Mouse (Mus musculus) bone marrow macrophage, adult 2 months (primary cell): Measurements from ENCODE around the gene Pin1. TPM values are rescaled to one million over a fixed set of nuclear protein-coding genes. Genes with fewer than 3 reads are reported as not detected.
"Not testable (repeated sequence)": the region's sequence is repeated elsewhere in the genome, so short reads cannot be mapped to it uniquely, and the experiment has no call there.

Experiments used
- H3K27ac ChIP-seq: 2 replicates; pipeline ENCODE4 v1.5.1; 2012; ENCODE audit warnings: low read depth, low read length; ENCODE audit not compliant: insufficient read depth
- H3K4me1 ChIP-seq: 2 replicates; pipeline ENCODE4 v1.6.1; 2012; ENCODE audit warnings: low read length; ENCODE audit not compliant: control insufficient read depth, insufficient read depth
- H3K4me3 ChIP-seq: 2 replicates; pipeline ENCODE4 v1.5.1; 2012; ENCODE audit warnings: mild to moderate bottlenecking, low read length, moderate library complexity; ENCODE audit not compliant: insufficient read depth
- CTCF ChIP-seq: IDR thresholded peaks from 2 replicates; pipeline ENCODE4 v1.5.1; 2012; ENCODE audit warnings: low read depth, mild to moderate bottlenecking, low read length, moderate library complexity
- POLR2A ChIP-seq: IDR thresholded peaks from 2 replicates; pipeline ENCODE4 v1.6.1; 2012; ENCODE audit warnings: mild to moderate bottlenecking, low read depth, low read length, borderline replicate concordance
- polyA plus RNA-seq: library from polyadenylated mRNA; stranded (reverse); fragments of >200 nt; gene quantifications from 2 replicates; pipeline ENCODE4 v1.2.4, GENCODE M21; 2012; ENCODE audit not compliant: missing spikeins, insufficient read depth, insufficient read length

Gene Pin1
- polyA plus RNA-seq, 1 experiment: 11.4 TPM

DNA sequence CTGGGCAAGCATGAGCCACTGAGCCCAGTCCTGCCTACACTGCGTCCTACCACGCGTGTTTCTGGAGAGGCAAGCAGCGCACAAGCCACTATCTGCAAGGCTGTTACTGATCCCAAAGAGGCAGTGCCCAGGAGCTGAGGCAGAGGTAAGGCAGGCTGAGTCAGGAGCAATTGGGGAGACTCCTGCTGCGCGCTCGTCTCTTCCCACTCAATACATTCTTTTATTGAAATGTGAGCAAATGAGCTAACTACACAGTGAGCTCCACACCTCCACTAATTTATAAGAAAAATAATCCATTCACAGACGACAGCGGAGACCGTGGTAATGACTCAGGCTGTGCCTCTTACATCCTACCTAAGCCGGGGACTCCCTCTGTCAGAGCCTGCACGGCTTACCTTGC is 26.0 kb downstream of the Pin1 start:
- no peaks in the 10 kb centered on the region for H3K4me1 ChIP-seq
- H3K4me3 ChIP-seq: no peak overlapping the region
- no peak for TF ChIP-seq POLR2A
- H3K27ac ChIP-seq: no peak overlapping the region

- TF ChIP-seq POLR2A (no peak), CTCF (no peak)
- Histone ChIP-seq H3K4me1 (no peaks in the 10 kb centered on the region), H3K27ac (no peak overlapping the region), H3K4me3 (no peak overlapping the region)
These were observed 28.6 kb downstream of the Pin1 start for GRCm38 (mm10) chr9:20680378-20680958.

DNA sequence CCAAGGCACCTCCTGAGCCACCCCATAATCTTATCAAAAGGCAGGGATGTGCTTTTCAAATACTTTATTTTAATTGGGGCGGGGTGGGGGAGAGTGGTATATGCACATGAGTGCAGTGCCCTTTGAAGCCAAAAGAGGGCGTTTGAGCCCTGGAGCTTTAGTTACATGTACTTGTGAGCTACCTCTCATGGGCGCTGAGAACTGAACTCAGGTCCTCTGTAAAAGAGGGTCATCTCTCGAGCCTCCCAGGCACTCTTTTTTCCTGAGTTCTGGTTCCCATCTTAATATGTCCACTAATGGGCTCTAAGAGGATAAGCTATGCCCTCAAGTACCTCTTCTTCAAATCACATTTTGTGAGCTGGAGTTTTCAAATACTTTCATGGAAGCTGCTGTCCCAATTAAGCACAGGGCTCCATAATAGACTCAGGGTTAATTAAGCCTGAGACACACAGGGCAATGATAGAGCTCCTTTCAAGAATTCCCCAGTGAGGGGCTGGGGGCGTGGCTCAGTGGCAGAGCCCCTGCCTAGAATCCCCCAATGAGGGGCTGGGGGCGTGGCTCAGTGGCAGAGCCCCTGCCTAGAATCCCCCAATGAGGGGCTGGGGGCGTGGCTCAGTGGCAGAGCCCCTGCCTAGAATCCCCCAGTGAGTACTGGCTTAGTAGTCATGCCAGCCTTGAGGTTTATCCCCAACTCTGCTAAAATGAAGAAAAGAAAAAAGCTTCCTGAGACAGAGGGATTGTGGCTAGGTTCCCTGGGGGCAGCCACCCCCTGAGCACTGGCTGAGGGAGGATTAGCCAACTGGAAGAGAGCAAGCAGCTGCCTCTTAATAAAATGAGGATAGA is 29.9 kb downstream of the Pin1 start:
- TF ChIP-seq POLR2A (no peak), CTCF (no peak)
- Histone ChIP-seq H3K4me3 (no peak overlapping the region), H3K27ac (no peak overlapping the region), H3K4me1 (no peaks in the 10 kb centered on the region)

- TF ChIP-seq POLR2A (no peak), CTCF (no peak)
- Histone ChIP-seq H3K4me3 (no peak overlapping the region), H3K4me1 (no peaks in the 10 kb centered on the region), H3K27ac (no peak overlapping the region)
These were observed 30.5 kb downstream of the Pin1 start for GRCm38 (mm10) chr9:20682389-20682722.

GRCm38 (mm10) chr9:20685081-20685861 is 33.4 kb downstream of the Pin1 start:
- H3K27ac ChIP-seq: no peak overlapping the region
- H3K4me1 ChIP-seq: peaks cover 9% of the 10 kb centered on the region
- TF ChIP-seq CTCF: no peak
- TF ChIP-seq POLR2A: no peak
- H3K4me3 ChIP-seq: no peak overlapping the region

GRCm38 (mm10) chr9:20689403-20689802 is 37.5 kb downstream of the Pin1 start:
- TF ChIP-seq CTCF: no peak
- TF ChIP-seq POLR2A: no peak
- H3K27ac ChIP-seq: no peak overlapping the region
- H3K4me3 ChIP-seq: no peak overlapping the region
- H3K4me1 ChIP-seq: peaks cover 14% of the 10 kb centered on the region

DNA sequence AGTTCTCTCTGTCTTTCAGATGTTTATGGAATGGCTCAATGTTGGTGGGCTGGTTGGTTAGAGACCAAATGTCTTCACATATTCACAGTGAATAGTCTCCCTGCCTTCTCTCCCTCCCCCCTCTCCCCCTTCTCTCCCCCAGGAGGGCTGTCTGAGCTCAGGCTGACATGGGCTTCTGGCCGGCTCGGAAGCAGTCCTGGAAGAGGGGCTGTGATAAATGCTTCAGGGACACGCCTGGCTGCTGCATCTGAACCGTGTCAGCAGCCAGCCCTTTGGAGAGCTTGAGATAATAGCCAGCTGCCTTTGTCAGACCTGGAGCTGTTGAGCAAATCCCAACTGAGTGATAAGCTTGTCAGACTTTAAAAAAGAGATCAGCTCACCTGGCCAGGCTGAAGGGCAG is 38.0 kb downstream of the Pin1 start:
- Histone ChIP-seq H3K27ac (no peak overlapping the region), H3K4me1 (peaks cover 14% of the 10 kb centered on the region), H3K4me3 (no peak overlapping the region)
- no peak for TF ChIP-seq CTCF
- no peak for TF ChIP-seq POLR2A

DNA sequence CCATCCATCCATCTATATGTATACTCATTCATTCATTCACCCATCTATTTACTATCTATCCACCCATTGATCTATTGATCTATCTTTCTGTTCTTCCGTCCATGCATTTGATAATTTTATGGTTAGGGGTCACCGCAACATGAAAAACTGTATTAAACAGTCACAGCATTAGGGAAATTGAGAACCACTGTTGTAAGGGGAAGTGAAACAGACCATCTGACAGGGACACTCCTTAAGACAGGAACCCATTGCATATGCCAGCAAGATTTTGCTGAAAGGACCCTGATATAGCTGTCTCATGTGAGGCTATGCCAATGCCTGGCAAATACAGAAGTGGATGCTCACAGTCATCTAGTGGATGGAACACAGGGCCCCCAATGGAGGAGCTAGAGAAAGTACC is 38.6 kb downstream of the Pin1 start:
- H3K27ac ChIP-seq, H3K4me3 ChIP-seq: not testable (repeated sequence)
- H3K4me1 ChIP-seq: peaks cover 14% of the 10 kb centered on the region

GRCm38 (mm10) chr9:20692863-20693262 is 41.0 kb downstream of the Pin1 start:
- no peak overlapping the region for H3K27ac ChIP-seq
- TF ChIP-seq POLR2A: no peak
- TF ChIP-seq CTCF: no peak
- H3K4me1 ChIP-seq: peaks cover 25% of the 10 kb centered on the region
- no peak overlapping the region for H3K4me3 ChIP-seq

DNA sequence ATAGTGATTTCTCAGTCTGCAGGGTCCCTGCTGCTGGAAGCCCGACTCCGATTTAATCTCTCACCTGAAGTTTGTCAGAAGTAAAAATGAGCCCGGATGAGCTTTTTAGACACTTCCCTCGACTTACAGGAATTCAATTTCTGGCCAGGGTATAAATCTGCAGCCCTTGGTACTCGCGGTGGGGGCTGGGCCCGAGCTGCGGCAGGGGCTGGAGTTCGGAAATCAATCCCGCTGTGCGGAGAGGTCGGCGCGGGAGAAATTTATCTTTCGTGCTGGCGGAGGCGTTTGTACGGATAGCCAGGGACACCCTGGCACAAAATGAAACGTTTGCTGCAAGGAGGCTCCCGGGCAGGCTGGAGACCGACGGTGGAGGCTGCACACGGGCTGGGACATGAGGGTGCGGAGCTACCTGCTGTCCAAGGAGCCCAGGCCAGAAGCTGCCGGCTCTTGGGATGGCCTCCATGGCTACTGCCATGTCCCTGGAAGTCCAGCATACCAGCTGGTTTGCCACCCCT is 42.9 kb downstream of the Pin1 start:
- no peak overlapping the region for H3K4me3 ChIP-seq
- H3K4me1 ChIP-seq: peaks cover 24% of the 10 kb centered on the region
- TF ChIP-seq POLR2A: no peak
- TF ChIP-seq CTCF: no peak
- H3K27ac ChIP-seq: no peak overlapping the region
